Mouse (Mus musculus) ES-E14 (cell line): ENCODE results near the gene Frrs1. TPM values are rescaled to one million over a fixed set of nuclear protein-coding genes. Genes with fewer than 3 reads are reported as not detected.

Experiments used
- DNase-seq: peaks from one replicate; pipeline ENCODE4 v3.0.0-alpha.2; 2013; ENCODE audit warnings: low read depth, low spot score
- H3K27ac ChIP-seq: 2 replicates; pipeline ENCODE4 v1.5.1; 2012; ENCODE audit warnings: low read depth, mild to moderate bottlenecking, low read length, moderate library complexity, mixed read lengths; ENCODE audit not compliant: poor library complexity, insufficient read depth, severe bottlenecking
- H3K36me3 ChIP-seq: 2 replicates; pipeline ENCODE4 v1.6.1; 2012; ENCODE audit warnings: mild to moderate bottlenecking, low read length, moderate library complexity, mixed read lengths; ENCODE audit not compliant: control insufficient read depth, poor library complexity, insufficient read depth, severe bottlenecking
- H3K4me1 ChIP-seq, 2 experiments: fragments of 150-350 bp in 1 of 2; sonication (generic) in 1 of 2; 2 replicates each; pipeline ENCODE4 v1.6.1; 2012; ENCODE audit warnings: low read length in 2 of 2, mild to moderate bottlenecking in 1 of 2, mixed read lengths in 1 of 2; ENCODE audit not compliant: control insufficient read depth in 2 of 2, insufficient read depth in 2 of 2, poor library complexity in 1 of 2
- H3K4me3 ChIP-seq, 2 experiments: fragments of 150-350 bp in 1 of 2; sonication (generic) in 1 of 2; 2 replicates each; pipeline ENCODE4 v1.5.1; 2012; ENCODE audit warnings: low read length in 2 of 2, low read depth in 1 of 2, mild to moderate bottlenecking in 1 of 2, mixed read lengths in 1 of 2; ENCODE audit not compliant: insufficient read depth in 1 of 2, poor library complexity in 1 of 2, severe bottlenecking in 1 of 2
- H3K9ac ChIP-seq: 2 replicates; pipeline ENCODE4 v1.6.1; 2012; ENCODE audit warnings: low read depth, mild to moderate bottlenecking, low read length, mixed read lengths; ENCODE audit not compliant: poor library complexity, insufficient read depth, severe bottlenecking
- H3K9me3 ChIP-seq: fragments of 150-350 bp; sonication (generic); 2 replicates; pipeline ENCODE4 v1.6.1; 2012; ENCODE audit warnings: low read depth, mild to moderate bottlenecking, low read length; ENCODE audit not compliant: control insufficient read depth, insufficient read depth
- CHD2 ChIP-seq: IDR thresholded peaks from 2 replicates; pipeline ENCODE4 v1.6.1; 2014; ENCODE audit warnings: mild to moderate bottlenecking, low read depth, low read length, inconsistent platforms
- HCFC1 ChIP-seq: IDR thresholded peaks from 2 replicates; pipeline ENCODE4 v1.6.1; 2012; ENCODE audit warnings: low read length, inconsistent platforms, borderline replicate concordance; ENCODE audit not compliant: insufficient read depth
- MAFK ChIP-seq: IDR thresholded peaks from 2 replicates; pipeline ENCODE4 v1.6.1; 2014; ENCODE audit warnings: mild to moderate bottlenecking, low read depth, low read length, inconsistent platforms; ENCODE audit not compliant: insufficient read depth
- ZC3H11A ChIP-seq: IDR thresholded peaks from 2 replicates; pipeline ENCODE4 v1.6.1; 2012; ENCODE audit warnings: low read depth, mild to moderate bottlenecking, inconsistent platforms, low read length, borderline replicate concordance
- ZNF384 ChIP-seq: IDR thresholded peaks from 2 replicates; pipeline ENCODE4 v1.6.1; 2012; ENCODE audit warnings: low read depth, low read length, inconsistent platforms
- in situ Hi-C, 2 experiments: fragments of 600-800 bp; cut with MboI; formaldehyde crosslinking; loops; one replicate each; pipeline ENCODE4 v1.15.1; 2025; ENCODE audit warnings: low sequenced_read_pairs in 2 of 2, inconsistent platforms in 1 of 2; ENCODE audit not compliant: unreplicated experiment in 2 of 2
- total RNA-seq: library from RNA; depleted of rRNA; stranded (reverse); fragments of 300-350 nt; gene quantifications from 2 replicates; pipeline ENCODE4 v1.2.3, GENCODE M21; 2012

Gene Frrs1
- total RNA-seq, 1 experiment = 69.3 TPM

- no peak overlapping the region for H3K9ac ChIP-seq
- in situ Hi-C loops = loop anchor here (25.0 kb wide), 2 partner anchors 141 to 516 kb away; no protein-coding TSS in a partner anchor
- H3K9me3 ChIP-seq = no peaks in the 10 kb centered on the region
- H3K4me3 ChIP-seq = no peak overlapping the region
- TF ChIP-seq MAFK (no peak), ZC3H11A (no peak), ZNF384 (no peak), CHD2 (no peak), HCFC1 (no peak)
- no peaks in the 10 kb centered on the region for H3K36me3 ChIP-seq
- H3K4me1 ChIP-seq = no peaks in the 10 kb centered on the region
- no peak for DNase-seq
- H3K27ac ChIP-seq = no peak overlapping the region
Measured at GRCm38 (mm10) chr3:116921535-116921934, 62.3 kb downstream of the Frrs1 start.

- no peak overlapping the region for H3K4me3 ChIP-seq
- TF ChIP-seq ZNF384 (no peak), MAFK (no peak), CHD2 (no peak), ZC3H11A (no peak), HCFC1 (no peak)
Measured at GRCm38 (mm10) chr3:116923042-116923441, 63.8 kb downstream of the Frrs1 start.

GRCm38 (mm10) chr3:116928994-116929393 is 69.7 kb downstream of the Frrs1 start:
- in situ Hi-C loops = no loop called here
- Histone ChIP-seq H3K4me1 (no peaks in the 10 kb centered on the region), H3K9me3 (no peaks in the 10 kb centered on the region), H3K4me3 (no peak overlapping the region), H3K9ac (no peak overlapping the region), H3K36me3 (no peaks in the 10 kb centered on the region), H3K27ac (no peak overlapping the region)
- no peak for TF ChIP-seq ZC3H11A
- no peak for TF ChIP-seq CHD2
- no peak for TF ChIP-seq HCFC1
- TF ChIP-seq ZNF384 = no peak
- TF ChIP-seq MAFK = no peak
- DNase-seq = no peak

More at GRCm38 (mm10) chr3:116923042-116923441, 63.8 kb downstream of the Frrs1 start:
- no peak overlapping the region for H3K9ac ChIP-seq
- no peak overlapping the region for H3K27ac ChIP-seq
- DNase-seq = no peak
- no peaks in the 10 kb centered on the region for H3K4me1 ChIP-seq
- no peaks in the 10 kb centered on the region for H3K9me3 ChIP-seq
- in situ Hi-C loops = loop anchor here (25.0 kb wide), 2 partner anchors 139 to 514 kb away; no protein-coding TSS in a partner anchor
- no peaks in the 10 kb centered on the region for H3K36me3 ChIP-seq

GRCm38 (mm10) chr3:116933158-116933557 is 73.9 kb downstream of the Frrs1 start:
- in situ Hi-C loops = no loop called here
- no peaks in the 10 kb centered on the region for H3K9me3 ChIP-seq
- no peak for TF ChIP-seq MAFK
- no peak for TF ChIP-seq HCFC1
- TF ChIP-seq CHD2 = no peak
- no peak for TF ChIP-seq ZNF384
- no peak for TF ChIP-seq ZC3H11A
- H3K4me1 ChIP-seq = no peaks in the 10 kb centered on the region
- DNase-seq = no peak
- H3K36me3 ChIP-seq = no peaks in the 10 kb centered on the region
- H3K9ac ChIP-seq = no peak overlapping the region
- H3K27ac ChIP-seq = no peak overlapping the region
- no peak overlapping the region for H3K4me3 ChIP-seq

- H3K9ac ChIP-seq = no peak overlapping the region
- no peak overlapping the region for H3K4me3 ChIP-seq
- H3K4me1 ChIP-seq = no peaks in the 10 kb centered on the region
- no peak overlapping the region for H3K27ac ChIP-seq
- TF ChIP-seq ZNF384 = no peak
- no peak for TF ChIP-seq CHD2
- TF ChIP-seq HCFC1 = no peak
- no peak for TF ChIP-seq MAFK
- no peak for TF ChIP-seq ZC3H11A
- in situ Hi-C loops = no loop called here
- no peaks in the 10 kb centered on the region for H3K36me3 ChIP-seq
- H3K9me3 ChIP-seq = no peaks in the 10 kb centered on the region
- no peak for DNase-seq
Measured at GRCm38 (mm10) chr3:116936934-116937691, 77.8 kb downstream of the Frrs1 start.
